Mouse (Mus musculus) myocyte (in vitro differentiated cells): ENCODE measurements around the gene Gck.

Experiments used
- CEBPB ChIP-seq: IDR thresholded peaks from 2 replicates; pipeline ENCODE4 v1.6.1; 2011; ENCODE audit warnings: mild to moderate bottlenecking, moderate library complexity; ENCODE audit not compliant: poor library complexity, insufficient read depth, severe bottlenecking
- E2F4 ChIP-seq: IDR thresholded peaks from one replicate; pipeline ENCODE4 v1.6.1; 2011; ENCODE audit warnings: mild to moderate bottlenecking, control low read depth, moderate library complexity; ENCODE audit not compliant: insufficient read depth
- MAX ChIP-seq: IDR thresholded peaks from one replicate; pipeline ENCODE4 v1.6.1; 2011; ENCODE audit warnings: low read depth, mild to moderate bottlenecking, control low read depth
- MYOD1 ChIP-seq, 3 experiments: IDR thresholded peaks; one replicate each; pipeline ENCODE4 v1.6.1; 2011; ENCODE audit warnings: control low read depth in 2 of 3, low read depth in 2 of 3, mild to moderate bottlenecking in 2 of 3, moderate library complexity in 1 of 3; ENCODE audit not compliant: insufficient read length in 2 of 3, control insufficient read depth in 1 of 3
- MYOG ChIP-seq, 3 experiments: IDR thresholded peaks; one replicate each; pipeline ENCODE4 v1.6.1; 2011; ENCODE audit warnings: control low read depth in 2 of 3, low read depth in 2 of 3, mild to moderate bottlenecking in 2 of 3; ENCODE audit not compliant: insufficient read length in 2 of 3, control insufficient read depth in 1 of 3, insufficient read depth in 1 of 3
- POLR2A ChIP-seq: IDR thresholded peaks from one replicate; pipeline ENCODE4 v1.6.1; 2011; ENCODE audit warnings: low read depth, mild to moderate bottlenecking, control low read depth, moderate library complexity; ENCODE audit not compliant: insufficient read length
- POLR2AphosphoS2 ChIP-seq: IDR thresholded peaks from one replicate; pipeline ENCODE4 v1.6.1; 2011; ENCODE audit warnings: low read depth, control low read depth; ENCODE audit not compliant: insufficient read length
- REST ChIP-seq: IDR thresholded peaks from one replicate; pipeline ENCODE4 v1.6.1; 2011; ENCODE audit warnings: mild to moderate bottlenecking, control low read depth, moderate library complexity; ENCODE audit not compliant: insufficient read depth, insufficient read length
- SRF ChIP-seq: IDR thresholded peaks from one replicate; pipeline ENCODE4 v1.6.1; 2011; ENCODE audit warnings: low read depth; ENCODE audit not compliant: control insufficient read depth, insufficient read length
- TCF12 ChIP-seq: IDR thresholded peaks from one replicate; pipeline ENCODE4 v1.6.1; 2011; ENCODE audit warnings: mild to moderate bottlenecking, control low read depth; ENCODE audit not compliant: poor library complexity, insufficient read depth, severe bottlenecking
- TCF3 ChIP-seq: IDR thresholded peaks from one replicate; pipeline ENCODE4 v1.6.1; 2011; ENCODE audit warnings: low read depth, control low read depth; ENCODE audit not compliant: insufficient read length
- USF1 ChIP-seq: IDR thresholded peaks from one replicate; pipeline ENCODE4 v1.6.1; 2011; ENCODE audit warnings: low read depth, mild to moderate bottlenecking, control low read depth, moderate library complexity

DNA sequence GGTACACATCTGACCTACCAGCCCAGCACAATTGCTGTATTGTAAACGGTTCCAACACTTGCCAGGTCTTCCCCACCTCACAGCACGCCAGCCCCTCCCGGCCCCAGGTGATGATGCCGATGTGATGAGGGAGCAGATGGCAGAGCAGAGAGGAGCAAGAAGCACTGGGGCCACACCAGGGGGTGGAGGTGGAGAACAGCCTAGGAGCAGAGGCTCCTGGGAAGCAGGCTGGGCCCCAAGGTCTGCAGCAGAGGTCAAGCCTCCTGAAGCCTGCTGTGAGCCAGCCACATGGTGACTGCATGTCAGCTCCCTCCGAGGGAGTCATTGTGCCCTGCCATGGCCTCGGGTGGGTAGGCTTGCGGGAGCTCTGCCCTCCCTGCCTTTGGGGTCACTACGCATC is 30.7 kb upstream of the Gck start:
- TF ChIP-seq POLR2A (no peak), POLR2AphosphoS2 (no peak), REST (no peak), MYOD1 (IDR thresholded peaks at IDR 0.05; ENCODE audit: control insufficient read depth in 1 of 3, insufficient read length in 2 of 3, low read depth in 2 of 3) (no peak), MYOG (IDR thresholded peaks at IDR 0.05; ENCODE audit: control insufficient read depth in 1 of 3, insufficient read depth in 1 of 3, insufficient read length in 2 of 3, low read depth in 2 of 3) (no peak), E2F4 (no peak), MAX (no peak), TCF3 (no peak), SRF (no peak), USF1 (no peak), TCF12 (no peak), CEBPB (no peak)
